Mouse (Mus musculus) MEL (cell line): ENCODE data around the gene Acoxl. TPM values are rescaled to one million over a fixed set of nuclear protein-coding genes. Genes with fewer than 3 reads are reported as not detected.

ENCODE experiments used
- DNase-seq: peaks from one replicate; pipeline ENCODE4 v3.0.0; 2011; ENCODE audit warnings: low read depth, low spot score
- H3K27ac ChIP-seq: 2 replicates; pipeline ENCODE4 v1.5.1; 2012; ENCODE audit warnings: low read depth, mild to moderate bottlenecking, control low read depth, low read length, moderate library complexity; ENCODE audit not compliant: control insufficient read depth
- H3K27me3 ChIP-seq, 2 experiments: fragments of 150-350 bp in 1 of 2; sonication (generic) in 1 of 2; 2 replicates each; pipeline ENCODE4 v1.6.1; 2012; ENCODE audit warnings: low read length in 2 of 2, mild to moderate bottlenecking in 2 of 2, improper control_type of control experiment in 1 of 2, moderate library complexity in 1 of 2; ENCODE audit not compliant: insufficient read depth in 2 of 2, control insufficient read depth in 1 of 2
- H3K36me3 ChIP-seq, 2 experiments: 2 replicates each; pipeline ENCODE4 v1.6.1; 2012 to 2014; ENCODE audit warnings: low read length in 2 of 2, improper control_type of control experiment in 1 of 2, inconsistent platforms in 1 of 2, mild to moderate bottlenecking in 1 of 2; ENCODE audit not compliant: insufficient read depth in 2 of 2, control insufficient read depth in 1 of 2
- H3K4me1 ChIP-seq, 2 experiments: fragments of 150-350 bp in 1 of 2; sonication (generic) in 1 of 2; 2 replicates each; pipeline ENCODE4 v1.6.1; 2012; ENCODE audit warnings: low read length in 2 of 2, improper control_type of control experiment in 1 of 2, mild to moderate bottlenecking in 1 of 2; ENCODE audit not compliant: insufficient read depth in 2 of 2, control insufficient read depth in 1 of 2
- H3K4me3 ChIP-seq, 2 experiments: fragments of 150-350 bp in 1 of 2; sonication (generic) in 1 of 2; 2 replicates each; pipeline ENCODE4 v1.5.1; 2012; ENCODE audit warnings: low read depth in 2 of 2, low read length in 2 of 2, mild to moderate bottlenecking in 2 of 2, moderate library complexity in 2 of 2, control low read depth in 1 of 2, improper control_type of control experiment in 1 of 2; ENCODE audit not compliant: control insufficient read depth in 1 of 2, insufficient read depth in 1 of 2
- H3K79me2 ChIP-seq: 2 replicates; pipeline ENCODE4 v1.6.1; 2012; ENCODE audit warnings: mild to moderate bottlenecking, low read length, moderate library complexity; ENCODE audit not compliant: control insufficient read depth, poor library complexity, insufficient read depth
- H3K9ac ChIP-seq: 2 replicates; pipeline ENCODE4 v1.6.1; 2012; ENCODE audit warnings: low read depth, mild to moderate bottlenecking, control low read depth, low read length, moderate library complexity; ENCODE audit not compliant: control insufficient read depth, poor library complexity, severe bottlenecking
- H3K9me3 ChIP-seq: fragments of 150-350 bp; sonication (generic); replicated peaks from 2 replicates; pipeline ENCODE4 v1.6.1; 2012; ENCODE audit warnings: mild to moderate bottlenecking, low read length, improper control_type of control experiment, moderate library complexity; ENCODE audit not compliant: insufficient read depth
- BHLHE40 ChIP-seq: IDR thresholded peaks from 2 replicates; pipeline ENCODE4 v1.6.1; 2012; ENCODE audit warnings: low read depth, mild to moderate bottlenecking, inconsistent platforms, low read length, improper control_type of control experiment, borderline replicate concordance
- CTCF ChIP-seq, 3 experiments: IDR thresholded peaks in 2 of 3; conservative IDR thresholded peaks in 1 of 3; 2 replicates each; pipeline ENCODE4 v1.5.1; 2011 to 2012; ENCODE audit warnings: low read length in 3 of 3, low read depth in 2 of 3, mild to moderate bottlenecking in 2 of 3, improper control_type of control experiment in 1 of 3, inconsistent platforms in 1 of 3, mixed read lengths in 1 of 3, moderate library complexity in 1 of 3; ENCODE audit not compliant: control insufficient read depth in 1 of 3, insufficient read depth in 1 of 3, poor library complexity in 1 of 3, severe bottlenecking in 1 of 3
- E2F4 ChIP-seq: IDR thresholded peaks from 2 replicates; pipeline ENCODE4 v1.6.1; 2011; ENCODE audit warnings: low read depth, low read length, improper control_type of control experiment, borderline replicate concordance
- ELF1 ChIP-seq: IDR thresholded peaks from 2 replicates; pipeline ENCODE4 v1.6.1; 2014; ENCODE audit warnings: low read depth, mild to moderate bottlenecking, inconsistent platforms, low read length, improper control_type of control experiment, moderate library complexity
- EP300 ChIP-seq, 2 experiments: IDR thresholded peaks; 2 replicates each; pipeline ENCODE4 v1.6.1; 2011; ENCODE audit warnings: improper control_type of control experiment in 2 of 2, low read length in 2 of 2, low read depth in 1 of 2, mild to moderate bottlenecking in 1 of 2
- ETS1 ChIP-seq: IDR thresholded peaks from 2 replicates; pipeline ENCODE4 v1.6.1; 2012; ENCODE audit warnings: low read depth, mild to moderate bottlenecking, inconsistent platforms, low read length, improper control_type of control experiment, moderate library complexity
- GATA1 ChIP-seq: IDR thresholded peaks from 2 replicates; pipeline ENCODE4 v1.6.1; 2011; ENCODE audit warnings: low read depth, low read length, improper control_type of control experiment
- JUND ChIP-seq: IDR thresholded peaks from 2 replicates; pipeline ENCODE4 v1.6.1; 2011; ENCODE audit warnings: low read depth, mild to moderate bottlenecking, improper control_type of control experiment, low read length
- KAT2A ChIP-seq: conservative IDR thresholded peaks from 2 replicates; pipeline ENCODE4 v1.6.1; 2012; ENCODE audit warnings: low read depth, low read length, improper control_type of control experiment, inconsistent platforms
- MAFK ChIP-seq: IDR thresholded peaks from 2 replicates; pipeline ENCODE4 v1.6.1; 2011; ENCODE audit warnings: low read depth, mild to moderate bottlenecking, low read length, improper control_type of control experiment, borderline replicate concordance
- MAX ChIP-seq: IDR thresholded peaks from 2 replicates; pipeline ENCODE4 v1.6.1; 2011; ENCODE audit warnings: low read length, improper control_type of control experiment
- MEF2A ChIP-seq: IDR thresholded peaks from 2 replicates; pipeline ENCODE4 v1.6.1; 2014; ENCODE audit warnings: low read depth, mild to moderate bottlenecking, inconsistent platforms, low read length, improper control_type of control experiment; ENCODE audit not compliant: poor library complexity, insufficient replicate concordance, severe bottlenecking; ENCODE audit errors: extremely low read depth
- MXI1 ChIP-seq: IDR thresholded peaks from 2 replicates; pipeline ENCODE4 v1.6.1; 2011; ENCODE audit warnings: mild to moderate bottlenecking, low read depth, low read length, improper control_type of control experiment
- MYB ChIP-seq: IDR thresholded peaks from 2 replicates; pipeline ENCODE4 v1.6.1; 2011; ENCODE audit warnings: mild to moderate bottlenecking, low read depth, low read length, improper control_type of control experiment
- MYC ChIP-seq: IDR thresholded peaks from 2 replicates; pipeline ENCODE4 v1.6.1; 2011; ENCODE audit warnings: low read depth, mild to moderate bottlenecking, low read length, improper control_type of control experiment, moderate library complexity
- NELFE ChIP-seq: IDR thresholded peaks from 2 replicates; pipeline ENCODE4 v1.6.1; 2011; ENCODE audit warnings: low read depth, low read length, improper control_type of control experiment
- NRF1 ChIP-seq: IDR thresholded peaks from 2 replicates; pipeline ENCODE4 v1.6.1; 2014; ENCODE audit warnings: low read depth, mild to moderate bottlenecking, inconsistent platforms, low read length, improper control_type of control experiment, moderate library complexity; ENCODE audit not compliant: poor library complexity, insufficient read depth, severe bottlenecking
- POLR2AphosphoS2 ChIP-seq: IDR thresholded peaks from 2 replicates; pipeline ENCODE4 v1.6.1; 2011; ENCODE audit warnings: low read length, improper control_type of control experiment
- POLR2AphosphoS5 ChIP-seq: IDR thresholded peaks from 2 replicates; pipeline ENCODE4 v1.6.1; 2012; ENCODE audit warnings: low read depth, borderline replicate concordance, mild to moderate bottlenecking, inconsistent platforms, low read length, moderate library complexity, mixed read lengths
- RCOR1 ChIP-seq: IDR thresholded peaks from 2 replicates; pipeline ENCODE4 v1.6.1; 2012; ENCODE audit warnings: low read depth, mild to moderate bottlenecking, inconsistent platforms, low read length, improper control_type of control experiment
- SIN3A ChIP-seq: IDR thresholded peaks from 2 replicates; pipeline ENCODE4 v1.6.1; 2012; ENCODE audit warnings: low read length, improper control_type of control experiment, inconsistent platforms
- TAL1 ChIP-seq: IDR thresholded peaks from 2 replicates; pipeline ENCODE4 v1.6.1; 2012; ENCODE audit warnings: mild to moderate bottlenecking, inconsistent platforms, low read length, moderate library complexity, mixed read lengths
- TBP ChIP-seq: IDR thresholded peaks from 2 replicates; pipeline ENCODE4 v1.8.0; 2011; ENCODE audit warnings: low read depth, low read length, improper control_type of control experiment
- TCF12 ChIP-seq: IDR thresholded peaks from 2 replicates; pipeline ENCODE4 v1.6.1; 2014; ENCODE audit warnings: low read depth, mild to moderate bottlenecking, inconsistent platforms, low read length, improper control_type of control experiment, moderate library complexity
- UBTF ChIP-seq: IDR thresholded peaks from 2 replicates; pipeline ENCODE4 v1.6.1; 2012; ENCODE audit warnings: low read depth, mild to moderate bottlenecking, inconsistent platforms, low read length, improper control_type of control experiment, moderate library complexity, borderline replicate concordance; ENCODE audit not compliant: insufficient read depth
- USF1 ChIP-seq: IDR thresholded peaks from 2 replicates; pipeline ENCODE4 v1.6.1; 2014; ENCODE audit warnings: low read depth, mild to moderate bottlenecking, inconsistent platforms, low read length, improper control_type of control experiment, moderate library complexity
- USF2 ChIP-seq, 2 experiments: IDR thresholded peaks; 2 replicates each; pipeline ENCODE4 v1.6.1; 2011 to 2012; ENCODE audit warnings: improper control_type of control experiment in 2 of 2, low read length in 2 of 2, borderline replicate concordance in 1 of 2, inconsistent platforms in 1 of 2, low read depth in 1 of 2, mild to moderate bottlenecking in 1 of 2; ENCODE audit not compliant: insufficient read depth in 1 of 2
- ZC3H11A ChIP-seq: IDR thresholded peaks from 2 replicates; pipeline ENCODE4 v1.6.1; 2012; ENCODE audit warnings: low read depth, mild to moderate bottlenecking, inconsistent platforms, low read length, improper control_type of control experiment
- ZMIZ1 ChIP-seq: IDR thresholded peaks from 2 replicates; pipeline ENCODE4 v1.6.1; 2012; ENCODE audit warnings: low read depth, mild to moderate bottlenecking, inconsistent platforms, low read length, improper control_type of control experiment, moderate library complexity
- ZNF384 ChIP-seq: IDR thresholded peaks from 2 replicates; pipeline ENCODE4 v1.6.1; 2012; ENCODE audit warnings: low read depth, mild to moderate bottlenecking, inconsistent platforms, low read length, improper control_type of control experiment
- polyA plus RNA-seq, 2 experiments: library from polyadenylated mRNA; stranded (reverse) in 1 of 2; unstranded in 1 of 2; fragments of >175 nt in 1 of 2; fragments of >200 nt in 1 of 2; gene quantifications; 2 replicates each; pipeline versions ENCODE4 v1.2.1 to v1.2.4; 2012; ENCODE audit warnings: low replicate concordance in 2 of 2, low read depth in 1 of 2; ENCODE audit not compliant: insufficient read length in 2 of 2, insufficient read depth in 1 of 2, missing spikeins in 1 of 2
- total RNA-seq: library from RNA; depleted of rRNA; stranded (reverse); fragments of 300-350 nt; gene quantifications from 2 replicates; pipeline ENCODE4 v1.2.3, GENCODE M21; 2012

Acoxl gene
- total and polyA plus RNA-seq, 3 experiments = 0.31 to 0.39 TPM; not detected in 1

- peaks cover 5 to 23% of the 10 kb centered on the region in 2 experiments for H3K4me1 ChIP-seq
- peaks cover 0 to 13% of the 10 kb centered on the region in 2 experiments; a peak in 2 of 4 replicates for H3K36me3 ChIP-seq
- H3K79me2 ChIP-seq = no peaks in the 10 kb centered on the region
- peak overlapping the region; percentile 86 for H3K27ac ChIP-seq
- TF ChIP-seq MAFK (no peak), MAX (no peak), CTCF (IDR thresholded peaks at IDR 0.05 in 2 of 3, conservative IDR thresholded peaks at IDR 0.05 in 1 of 3; ENCODE audit: control insufficient read depth in 1 of 3, insufficient read depth in 1 of 3, low read depth in 2 of 3, low read length in 3 of 3, poor library complexity in 1 of 3, severe bottlenecking in 1 of 3) (no peak), USF2 (IDR thresholded peaks at IDR 0.05; ENCODE audit: borderline replicate concordance in 1 of 2, insufficient read depth in 1 of 2, low read depth in 1 of 2, low read length in 2 of 2) (no peak), SIN3A (peak; percentile 78; the same call in 1 of the 2 replicates), UBTF (no peak), JUND (no peak), ZMIZ1 (no peak), MEF2A (0 out of 2 replicates have a peak, but pooled peaks have one; percentile 31), GATA1 (peak; percentile 92), MYC (0 out of 2 replicates have a peak, but pooled peaks have one; percentile 33), ELF1 (0 out of 2 replicates have a peak, but pooled peaks have one; percentile 16), POLR2AphosphoS5 (no peak), TCF12 (peak; percentile 98), POLR2AphosphoS2 (no peak), MXI1 (peak; percentile 65; the same call in 1 of the 2 replicates), TAL1 (peak; percentile 91), NRF1 (no peak), E2F4 (no peak), ETS1 (peak; percentile 85), ZC3H11A (no peak), NELFE (no peak), MYB (peak; percentile 95), TBP (0 out of 2 replicates have a peak, but pooled peaks have one; percentile 19), KAT2A (0 out of 2 replicates have a peak, but pooled peaks have one; percentile 21), BHLHE40 (peak; percentile 40; the same call in 1 of the 2 replicates), ZNF384 (no peak), USF1 (no peak), RCOR1 (peak; percentile 78), EP300 (IDR thresholded peaks at IDR 0.05; ENCODE audit: low read depth in 1 of 2, low read length in 2 of 2) (peak; percentile 97 to 99)
- H3K9ac ChIP-seq = peak overlapping the region; percentile 49
- DNase-seq = peak; percentile 93
- no peaks in the 10 kb centered on the region for H3K27me3 ChIP-seq
- H3K4me3 ChIP-seq = peak overlapping the region; percentile 8 to 16; a peak in 3 of 4 replicates
- H3K9me3 ChIP-seq = no peaks in the 10 kb centered on the region
Observed at GRCm38 (mm10) chr2:128166623-128167423, 328.1 kb downstream of the Acoxl start.
